Mouse (Mus musculus) yolk sac, embryonic 10.5 days (tissue): Measurements from ENCODE around the gene Vpreb1.
"Not testable (repeated sequence)": the region's sequence is repeated elsewhere in the genome, so short reads cannot be mapped to it uniquely, and the experiment has no call there.

Source experiments
- DNase-seq: peaks from one replicate; pipeline ENCODE4 v3.0.0-alpha.2; 2017; ENCODE audit warnings: low spot score

The Vpreb1 gene

DNA sequence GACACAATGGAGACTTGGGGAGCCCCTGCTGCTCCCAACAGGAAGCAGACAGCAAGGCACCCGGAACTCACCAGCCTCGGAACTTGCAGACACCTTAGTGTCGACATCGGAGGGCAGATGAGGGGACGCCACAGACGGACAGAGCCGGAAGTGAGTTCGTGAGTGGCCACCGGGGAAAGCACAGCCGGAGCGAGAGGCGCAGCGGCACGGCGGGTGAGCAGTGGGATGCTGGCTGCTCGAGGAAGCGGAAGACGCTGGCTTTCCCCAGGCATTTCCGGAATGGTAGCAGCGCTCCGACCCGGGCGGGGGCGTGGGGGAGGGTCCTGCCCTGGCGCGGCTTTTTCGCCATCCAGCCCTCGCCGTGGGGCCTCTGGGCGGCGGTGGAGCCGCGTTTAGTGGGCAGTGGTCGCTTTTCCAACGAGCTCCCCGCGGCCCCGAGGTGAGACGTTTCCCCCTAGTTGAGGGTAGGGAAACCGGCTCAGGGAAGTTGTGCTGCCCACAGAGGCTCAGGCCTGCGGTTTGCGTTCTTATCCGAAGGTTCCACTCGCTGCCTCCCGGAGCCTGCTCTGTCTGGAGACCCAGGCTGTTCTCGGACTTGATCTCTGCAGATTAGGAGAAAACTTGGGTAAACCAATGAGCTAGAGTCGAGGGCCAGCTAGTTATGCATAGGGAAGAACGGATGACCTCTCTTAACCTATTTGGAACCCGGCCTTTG, at the start of gene Vpreb1, which contains the start of gene Top3b:
Vpreb1 (minus strand) TSS at position 227 of the 715 bp plus-strand sequence.
Top3b (plus strand) TSS at position 120 of the 715 bp plus-strand sequence.
- DNase-seq: peak; percentile 95

DNA sequence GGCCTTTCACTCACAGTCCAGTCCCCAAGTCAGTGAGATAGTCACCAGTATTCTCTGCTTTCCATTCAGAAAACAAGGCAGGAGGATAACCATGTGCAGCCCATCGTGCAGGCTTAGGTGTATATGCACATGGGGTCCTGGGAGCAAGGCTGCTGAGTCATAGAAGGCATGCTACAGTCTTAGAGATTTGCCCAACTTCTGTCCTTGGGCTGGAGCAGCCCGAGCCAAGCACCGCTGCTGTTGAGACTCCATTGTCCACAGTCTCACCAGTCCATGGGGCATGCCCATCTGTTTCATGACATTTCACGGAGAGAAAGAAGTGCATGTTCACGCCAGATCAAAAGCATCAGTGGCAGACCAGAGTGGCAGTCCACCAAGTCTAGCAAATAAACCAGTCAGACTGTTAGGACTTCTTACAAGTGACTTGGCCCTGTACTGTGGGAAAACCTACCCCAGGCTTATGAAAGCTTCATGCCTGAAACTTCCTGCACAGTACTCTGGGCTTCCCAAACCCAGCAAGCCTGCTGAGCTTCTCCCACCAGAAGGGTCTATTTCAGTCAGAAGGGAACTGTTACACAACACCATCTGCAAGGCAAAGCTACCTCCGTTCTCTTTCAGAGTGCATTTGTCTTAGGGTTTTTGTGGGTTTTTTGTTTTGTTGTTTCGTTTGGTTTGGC, 47.9 kb upstream of the Vpreb1 start:
- no peak for DNase-seq

DNA sequence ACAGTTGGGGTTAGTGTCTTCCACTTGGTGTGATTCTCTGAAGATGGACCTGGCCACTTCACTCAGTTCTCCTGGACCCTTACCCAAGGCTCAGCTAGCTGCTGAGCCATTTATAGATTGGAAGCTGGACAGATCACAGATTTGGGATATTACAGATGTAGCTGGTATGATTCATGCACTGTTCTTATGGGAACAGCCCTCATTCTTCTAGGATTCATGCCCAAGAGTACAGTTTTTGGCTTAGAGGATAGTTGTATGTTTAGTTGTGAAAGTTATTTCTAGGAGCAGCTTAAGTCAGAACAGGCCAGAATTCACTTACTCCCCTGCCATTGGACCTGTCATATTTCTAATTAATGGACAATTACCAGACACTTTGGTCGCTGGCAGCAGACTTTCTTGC, 42.8 kb upstream of the Vpreb1 start:
- no peak for DNase-seq

DNA sequence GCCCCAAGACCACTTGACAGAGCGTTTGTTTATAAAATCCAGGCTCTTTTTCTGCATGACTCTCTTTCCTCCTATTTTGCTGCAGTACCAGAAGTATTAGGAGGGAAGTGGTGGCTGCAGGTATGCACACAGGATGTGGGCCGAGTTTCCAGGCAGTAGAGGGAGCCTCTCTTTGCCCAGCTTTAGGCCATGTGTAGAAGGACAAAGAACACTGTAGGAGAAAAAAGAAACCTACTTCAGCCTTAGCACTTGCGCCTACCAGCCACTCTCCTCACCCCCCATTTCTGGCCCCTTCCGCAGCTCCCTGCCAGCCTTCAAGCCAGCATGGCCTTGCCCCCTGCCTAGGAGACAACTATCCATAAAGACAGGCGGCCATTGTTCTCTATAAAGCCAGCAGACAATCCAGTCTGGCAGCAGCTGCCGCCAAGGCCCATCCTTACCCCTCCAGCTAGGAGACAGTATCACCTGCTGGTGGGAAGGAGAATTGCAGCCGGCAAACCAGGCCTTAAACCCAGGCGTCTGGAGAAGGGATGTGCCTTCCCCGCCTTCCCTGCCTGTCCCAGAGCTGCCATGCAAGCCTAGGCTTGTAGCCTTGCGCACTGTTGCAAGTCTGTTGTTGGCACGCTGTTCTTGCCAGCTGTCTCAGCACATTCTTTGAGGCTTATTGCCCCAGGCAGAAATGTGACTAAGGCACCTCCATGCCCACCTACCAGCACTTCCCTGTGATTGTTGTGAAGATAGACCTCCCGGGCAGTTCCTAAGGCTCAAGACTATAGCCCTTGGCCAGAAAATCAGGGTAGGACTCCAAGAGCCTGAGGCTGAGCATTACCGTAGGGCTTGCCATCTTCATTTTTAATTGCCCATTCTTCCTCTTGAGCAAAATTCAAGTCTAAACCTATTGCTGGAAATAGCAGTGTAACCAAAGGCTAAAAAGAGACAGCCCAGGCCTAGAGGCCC, 41.3 kb upstream of the Vpreb1 start:
- peak; percentile 47 for DNase-seq

DNA sequence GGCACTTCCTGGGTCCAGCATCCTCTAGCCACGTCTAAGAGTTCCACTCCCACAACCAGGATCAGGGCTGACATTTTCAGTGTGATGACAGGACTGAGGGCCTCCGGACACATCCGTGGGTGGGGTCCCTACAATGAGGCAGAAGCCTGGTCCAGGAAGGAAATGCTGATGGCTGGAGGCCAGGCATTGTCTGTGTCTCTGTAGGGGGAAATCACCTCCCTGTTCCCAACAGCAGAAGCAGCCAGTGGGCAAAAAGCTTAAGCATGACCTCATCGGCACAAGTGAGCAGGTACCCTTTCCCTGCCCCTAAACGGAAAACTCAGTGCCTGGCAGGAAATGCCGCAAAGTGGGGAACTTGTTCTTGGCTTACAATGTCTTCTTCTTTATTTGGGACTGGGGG, 37.2 kb upstream of the Vpreb1 start:
- peak; percentile 23 for DNase-seq

DNA sequence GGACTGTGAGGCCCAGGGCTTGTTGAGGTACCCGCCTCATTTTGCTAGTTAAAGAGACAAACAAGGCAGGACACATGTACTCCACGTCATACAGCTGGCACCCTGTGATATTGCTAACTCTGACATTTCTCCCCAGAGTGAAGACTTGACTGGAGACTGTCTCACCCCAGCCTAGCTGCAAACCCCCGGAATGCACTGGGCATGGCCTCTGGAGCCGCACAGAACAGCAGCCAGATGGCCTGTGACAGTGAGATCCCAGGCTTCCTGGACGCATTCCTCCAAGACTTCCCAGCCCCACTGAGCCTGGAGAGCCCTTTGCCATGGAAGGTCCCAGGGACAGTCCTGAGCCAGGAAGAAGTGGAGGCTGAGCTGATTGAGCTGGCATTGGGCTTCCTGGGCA, 32.5 kb upstream of the Vpreb1 start:
- no peak for DNase-seq

DNA sequence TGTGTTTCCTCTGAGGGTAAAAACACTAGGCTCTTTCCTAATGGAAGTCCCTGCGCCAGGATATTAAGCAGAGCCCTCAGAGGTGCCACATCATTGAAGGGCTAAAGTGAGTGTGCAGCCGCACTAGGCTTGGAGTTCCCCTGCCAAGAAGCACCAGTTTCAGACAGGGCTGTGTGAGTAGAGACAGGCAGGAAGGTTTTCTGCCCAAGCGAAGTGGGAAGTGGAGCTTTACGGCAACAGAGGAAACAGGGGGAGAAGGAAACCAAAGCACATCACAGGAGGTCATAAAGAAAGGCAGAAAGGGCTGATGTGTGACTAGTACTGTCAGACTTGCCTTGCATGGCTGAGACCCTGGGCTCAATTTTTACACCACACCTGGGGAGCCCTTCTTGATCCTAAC, 31.7 kb upstream of the Vpreb1 start:
- no peak for DNase-seq

DNA sequence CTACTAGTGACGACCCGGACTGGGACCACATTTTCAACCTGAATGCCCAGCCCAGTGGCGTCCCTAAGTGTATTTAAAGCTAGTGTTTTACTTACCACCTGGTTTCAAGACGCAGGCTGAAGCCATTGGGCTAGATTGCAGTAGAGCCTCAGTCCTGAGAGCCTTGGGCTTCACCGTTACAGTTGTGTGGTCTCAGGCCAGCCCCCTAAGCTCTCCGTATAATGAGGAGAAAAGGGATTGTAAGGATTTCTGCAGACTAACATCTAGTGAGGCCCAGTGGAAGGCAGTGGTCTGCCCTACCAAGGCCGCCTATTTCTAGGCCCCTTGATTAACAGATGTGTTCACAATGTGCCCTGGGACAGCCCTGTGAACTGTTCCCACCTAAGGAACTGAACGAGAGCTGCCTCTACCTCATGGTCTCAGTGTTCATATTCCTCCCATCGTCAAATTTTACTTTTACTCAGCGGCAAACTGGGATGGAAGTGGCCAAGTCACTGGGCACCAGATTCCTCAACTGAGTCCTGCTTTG, 26.5 kb upstream of the Vpreb1 start:
- DNase-seq: peak; percentile 13

DNA sequence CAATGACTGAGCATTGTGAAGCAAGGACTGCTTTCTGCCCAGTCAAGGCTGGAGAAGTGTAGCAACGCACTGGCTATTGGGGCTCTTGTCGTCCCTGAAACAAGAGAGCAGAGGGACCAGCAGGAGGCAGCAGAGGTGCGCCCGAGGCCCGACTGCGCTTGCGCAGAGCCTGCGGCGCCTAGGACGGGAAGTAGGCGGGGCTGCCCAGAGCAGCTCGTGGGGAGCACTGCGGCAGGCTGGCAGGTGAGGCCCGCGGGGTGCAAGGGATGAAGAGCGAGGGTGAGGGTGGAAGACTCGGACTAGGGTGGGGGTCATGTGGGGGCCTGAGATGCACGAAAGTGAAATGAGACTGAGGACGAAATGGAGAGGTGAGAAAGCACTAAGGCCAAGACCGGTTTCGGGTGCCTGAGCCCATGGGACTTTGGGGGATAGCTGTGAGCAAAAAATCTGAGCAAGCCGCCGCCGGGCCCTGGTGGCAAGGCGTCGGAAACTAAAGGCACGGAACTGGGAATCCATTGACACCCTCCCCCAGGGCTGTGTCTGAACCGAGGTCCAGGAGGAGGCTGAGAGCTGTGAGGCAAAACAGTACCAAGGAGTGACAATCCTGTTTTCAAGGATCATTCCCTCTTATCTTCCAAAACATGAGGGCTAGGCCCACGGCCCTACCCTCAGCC, 25.9 kb upstream of the Vpreb1 start, which contains the start of gene Ppm1f:
Ppm1f (plus strand) TSS at position 88 of the 674 bp plus-strand sequence.
- DNase-seq: peak; percentile 91

DNA sequence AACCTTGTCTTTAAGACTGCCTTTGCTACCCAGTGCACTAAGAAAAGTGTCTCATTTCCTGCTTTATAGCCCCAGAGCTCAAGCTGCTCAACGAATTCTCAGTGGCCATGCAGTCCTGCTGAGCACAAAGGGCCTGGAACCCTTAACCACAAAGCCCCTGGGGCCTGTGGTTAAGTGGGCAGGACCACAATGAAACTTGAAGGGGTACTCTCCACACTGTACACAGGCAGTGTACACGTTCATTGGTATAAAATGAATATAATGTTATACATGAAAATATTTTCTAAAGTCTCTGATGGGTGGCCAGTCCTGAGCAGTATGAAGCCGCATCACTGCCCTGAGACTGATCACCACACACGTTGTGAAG, 25.4 kb upstream of the Vpreb1 start:
- DNase-seq: no peak

DNA sequence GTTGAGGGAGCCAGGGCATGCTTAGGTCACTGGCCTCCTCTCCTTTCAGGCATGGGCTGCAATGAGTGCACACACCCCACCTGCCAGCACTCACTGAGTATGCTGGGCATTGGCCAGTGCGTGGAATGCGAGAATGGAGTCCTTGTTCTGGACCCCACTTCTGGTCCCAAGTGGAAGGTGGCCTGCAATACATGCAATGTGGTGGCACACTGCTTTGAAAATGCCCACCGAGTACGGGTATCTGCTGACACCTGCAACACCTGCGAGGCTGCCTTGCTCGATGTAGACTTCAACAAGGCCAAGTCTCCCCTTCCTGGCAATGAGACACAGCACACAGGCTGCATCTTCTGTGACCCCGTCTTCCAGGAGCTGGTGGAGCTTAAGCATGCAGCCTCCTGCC, 21.7 kb upstream of the Vpreb1 start:
- DNase-seq: no peak

DNA sequence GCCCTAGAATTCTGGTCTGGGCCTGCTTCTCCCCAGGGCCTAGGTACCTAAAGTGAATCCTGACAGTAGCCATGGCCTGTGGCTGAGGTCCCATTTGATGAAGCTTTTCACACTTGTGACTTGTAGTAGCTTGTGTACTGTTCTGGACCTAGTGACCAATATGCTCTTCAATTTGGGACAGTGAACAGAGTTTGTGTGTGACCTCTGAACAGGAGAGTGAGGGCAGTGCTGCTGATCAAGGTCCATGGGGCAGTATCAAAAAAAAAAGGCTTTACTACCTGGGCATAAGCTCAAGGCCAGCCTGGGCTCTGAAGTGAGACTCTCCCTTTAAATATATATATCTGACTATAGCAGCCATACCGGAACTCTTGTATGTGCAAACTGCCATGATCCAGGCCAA, 17.7 kb upstream of the Vpreb1 start:
- no peak for DNase-seq

DNA sequence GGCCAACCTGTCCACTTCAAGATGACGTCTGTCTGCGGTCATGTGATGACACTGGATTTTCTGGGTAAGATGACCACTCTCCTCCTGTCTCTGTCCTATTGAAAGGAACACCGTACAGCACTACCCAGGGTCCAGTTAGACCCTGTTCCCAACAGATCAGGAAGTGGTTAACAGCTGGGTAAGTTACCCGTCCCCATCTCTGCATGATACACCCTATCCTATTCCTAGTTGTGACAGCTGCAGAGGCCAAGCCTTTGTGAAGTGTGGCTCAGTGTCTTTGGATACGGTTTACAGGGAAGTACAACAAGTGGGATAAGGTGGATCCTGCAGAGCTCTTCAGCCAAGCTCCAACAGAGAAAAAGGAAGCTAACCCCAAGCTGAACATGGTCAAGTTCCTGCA, 8.4 kb upstream of the Vpreb1 start:
- DNase-seq: no peak

DNA sequence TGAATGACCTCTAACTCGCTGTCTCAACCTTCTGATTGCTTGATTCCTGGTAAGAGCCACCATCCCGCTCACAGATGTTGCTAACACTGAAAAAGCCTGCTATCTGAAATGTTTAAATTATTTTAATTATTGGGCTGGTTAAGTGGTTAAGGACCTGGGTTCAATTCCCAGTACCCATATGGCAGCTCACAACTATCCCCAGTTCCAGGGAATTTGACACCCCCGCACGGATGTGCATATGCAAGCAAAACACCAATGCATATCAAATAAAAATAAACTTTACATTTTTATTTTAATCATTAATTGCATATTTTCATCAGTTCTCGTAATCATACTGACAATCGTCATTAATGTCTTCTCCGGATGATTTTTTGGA, 414 bp downstream of the Vpreb1 start:
- DNase-seq: no peak

DNA sequence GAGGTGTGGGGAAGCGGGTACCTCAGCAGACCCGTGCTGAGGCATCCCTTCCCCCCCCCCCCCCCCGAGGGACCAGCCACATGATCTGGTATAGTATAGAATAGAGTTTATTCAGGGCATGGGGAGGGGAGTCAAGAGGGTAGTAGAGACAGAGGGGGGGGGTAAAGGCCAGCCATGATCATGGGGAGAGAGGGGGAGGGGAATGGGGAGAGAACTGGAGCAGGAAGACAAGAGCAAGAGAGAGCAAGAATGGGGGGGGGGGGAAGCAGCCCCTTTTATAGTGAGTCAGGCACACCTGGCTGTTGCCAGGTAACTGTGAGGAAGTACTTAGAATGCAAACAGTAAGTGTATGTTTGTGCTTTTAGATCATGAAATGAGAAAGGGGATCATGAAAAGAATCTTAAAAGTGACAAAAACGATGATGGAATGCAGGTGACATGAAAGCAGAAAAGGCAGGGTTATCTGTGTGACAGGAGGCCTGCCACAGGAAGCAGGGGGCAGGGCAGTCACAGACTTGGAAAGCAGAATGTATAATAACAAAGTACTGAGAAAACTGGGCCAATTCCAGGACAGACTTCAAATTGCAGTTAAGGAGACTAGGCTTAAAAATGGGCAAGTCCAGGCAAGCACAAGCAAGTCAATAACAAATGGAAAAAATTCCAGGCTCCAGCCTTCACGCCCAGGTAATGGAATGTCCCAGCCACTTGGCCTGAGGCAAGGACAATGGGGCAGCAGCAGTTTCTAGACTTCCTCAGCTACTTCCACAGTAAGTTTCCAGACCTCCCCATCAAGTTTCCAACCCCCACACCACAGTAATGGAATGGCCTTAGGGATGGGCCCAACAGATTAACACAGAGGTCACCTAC, 4.7 kb downstream of the Vpreb1 start:
- no peak for DNase-seq

DNA sequence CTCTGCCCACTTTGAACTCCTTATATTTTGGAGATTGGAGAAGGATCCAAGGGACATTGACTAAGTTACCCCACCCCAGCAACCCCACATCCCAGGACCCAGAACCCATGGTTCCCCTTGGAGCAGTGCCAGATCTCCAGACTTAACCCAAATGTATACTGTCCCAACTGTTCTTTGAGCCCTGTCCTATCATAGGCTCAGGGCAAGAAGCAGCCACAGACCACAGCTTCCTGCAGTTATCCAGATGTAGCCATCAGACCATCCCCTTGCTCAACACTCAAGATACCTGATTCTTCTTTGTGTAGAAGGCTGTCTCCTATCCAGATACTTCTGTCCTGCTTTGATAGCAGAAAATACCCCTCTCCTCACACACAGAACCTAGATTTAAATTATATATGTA, 5.4 kb downstream of the Vpreb1 start:
- DNase-seq: no peak

DNA sequence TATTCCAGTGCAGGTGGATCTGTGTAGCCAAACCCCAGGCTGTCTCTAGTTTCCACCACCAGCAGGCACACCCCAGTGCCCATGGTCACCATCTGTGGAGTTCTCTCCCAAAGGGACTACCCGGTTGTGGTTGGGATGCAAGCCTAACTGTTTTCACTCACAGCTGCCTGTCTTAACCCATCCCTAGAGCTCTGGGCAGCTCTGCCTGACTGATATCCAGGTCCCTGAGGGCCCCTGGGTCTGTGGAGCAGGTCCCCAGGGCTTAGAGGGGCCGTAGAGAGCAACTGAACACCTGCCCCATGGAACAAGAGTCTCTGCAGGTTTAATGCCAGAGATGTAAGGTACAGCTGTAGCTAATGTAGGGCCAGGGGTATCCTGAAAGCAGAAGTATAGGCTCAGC, 6.7 kb downstream of the Vpreb1 start, which contains the start of gene Igll1:
Igll1 (minus strand) TSS at position 8 of the 400 bp plus-strand sequence.
- DNase-seq: no peak

DNA sequence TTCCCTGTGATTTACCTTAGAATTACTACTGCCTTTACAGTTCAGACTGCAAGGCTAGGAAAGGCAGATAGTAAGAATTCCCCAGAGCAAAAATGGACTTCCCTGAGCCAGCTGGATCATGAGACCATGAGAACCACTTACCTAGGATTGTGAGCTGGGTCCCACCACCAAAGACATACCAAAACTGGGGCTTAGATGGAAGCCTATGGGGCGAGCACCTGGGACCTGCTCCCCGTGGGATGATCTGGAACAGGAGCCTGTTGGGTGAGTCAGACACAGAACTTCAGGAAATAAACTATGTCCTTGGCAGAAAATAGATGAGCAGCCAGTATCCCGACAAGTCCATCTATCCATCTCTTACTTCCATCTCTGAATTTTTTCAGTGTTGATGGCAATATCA, 8.4 kb downstream of the Vpreb1 start:
- no peak for DNase-seq

DNA sequence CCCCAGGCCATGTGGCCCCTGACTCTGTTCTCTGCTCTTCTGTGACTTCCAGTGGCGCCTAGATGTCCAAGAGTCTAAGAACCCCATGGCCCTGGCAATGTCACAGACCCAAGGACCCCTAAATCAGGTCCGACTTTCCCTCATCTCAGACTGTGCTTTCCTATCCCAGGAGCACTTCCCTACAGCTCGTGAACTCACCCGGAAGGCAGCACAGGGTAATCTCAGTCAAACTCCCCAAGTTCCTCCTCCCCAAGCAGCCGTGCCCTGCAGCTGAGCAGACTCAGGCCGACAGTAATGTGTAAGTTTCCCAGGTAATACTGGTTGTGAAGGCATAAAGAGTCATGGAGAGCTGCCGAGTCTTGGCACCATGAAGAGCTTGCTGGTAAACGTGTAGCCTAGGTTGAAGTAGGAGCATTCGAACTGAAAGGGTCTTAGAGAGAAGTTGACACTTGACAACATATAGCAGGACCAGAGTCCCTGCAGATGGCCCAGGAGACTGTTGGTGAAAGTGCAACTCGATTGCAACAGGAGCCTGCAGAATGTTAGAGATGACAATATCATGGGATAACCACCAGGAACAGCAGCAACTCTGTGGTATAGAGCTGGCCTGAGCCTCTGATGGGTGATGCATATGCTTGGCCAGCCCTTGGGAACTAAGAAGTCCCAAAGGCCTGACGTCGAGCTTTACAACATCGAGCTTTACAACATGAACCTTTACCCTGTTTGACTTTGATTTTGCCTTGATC, 13.7 kb downstream of the Vpreb1 start:
- DNase-seq: no peak

DNA sequence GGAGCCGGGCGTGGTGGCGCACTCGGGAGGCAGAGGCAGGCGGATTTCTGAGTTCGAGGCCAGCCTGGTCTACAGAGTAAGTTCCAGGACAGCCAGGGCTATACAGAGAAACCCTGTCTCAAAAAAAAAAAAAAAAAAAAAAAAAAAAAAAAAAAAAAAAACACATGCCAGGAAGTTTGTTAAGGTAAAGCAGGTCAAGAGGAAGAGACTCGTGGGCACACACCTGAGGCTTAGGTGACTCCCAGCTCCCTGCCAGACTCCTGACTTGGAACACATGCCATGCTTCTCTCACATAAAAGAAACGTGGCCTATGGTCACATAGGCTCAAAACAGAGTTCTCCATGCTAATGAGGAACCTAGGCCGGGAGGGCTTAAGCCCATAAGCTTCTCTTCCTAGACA, 14.6 kb downstream of the Vpreb1 start:
- not testable (repeated sequence) for DNase-seq
